Mouse (Mus musculus) lung, postnatal 0 days (tissue): ENCODE results near the gene Coq8a. TPM values are rescaled to one million over a fixed set of nuclear protein-coding genes. Genes with fewer than 3 reads are reported as not detected.

Experiments used
- ATAC-seq: fragments of 200-750 bp; cut with Nextera tagmentation; 2 replicates; pipeline ENCODE4 v1.8.0; 2017; ENCODE audit warnings: moderate library complexity
- DNase-seq: peaks from one replicate; pipeline ENCODE4 v3.0.0-alpha.2; 2016; ENCODE audit warnings: low spot score
- H3K27ac ChIP-seq: fragments of 300-500 bp; sonication (generic); 2 replicates; pipeline ENCODE4 v1.5.1; 2014; ENCODE audit warnings: antibody characterized with exemption, mild to moderate bottlenecking, low read length, mixed read lengths
- H3K27me3 ChIP-seq: fragments of 300-500 bp; sonication (generic); replicated peaks from 2 replicates; pipeline ENCODE4 v1.6.1; 2014; ENCODE audit warnings: low read length, mixed read lengths; ENCODE audit not compliant: insufficient read depth
- H3K36me3 ChIP-seq: fragments of 300-500 bp; sonication (generic); 2 replicates; pipeline ENCODE4 v1.6.1; 2014; ENCODE audit warnings: low read length, mixed read lengths; ENCODE audit not compliant: insufficient read depth
- H3K4me1 ChIP-seq: fragments of 300-500 bp; sonication (generic); 2 replicates; pipeline ENCODE4 v1.6.1; 2014; ENCODE audit warnings: antibody characterized with exemption, low read depth, low read length, mixed read lengths; ENCODE audit not compliant: insufficient read depth
- H3K4me2 ChIP-seq: fragments of 300-500 bp; sonication (generic); replicated peaks from 2 replicates; pipeline ENCODE4 v1.6.1; 2014; ENCODE audit warnings: low read depth, mild to moderate bottlenecking, low read length, moderate library complexity, mixed read lengths
- H3K4me3 ChIP-seq: fragments of 300-500 bp; sonication (generic); 2 replicates; pipeline ENCODE4 v1.5.1; 2014; ENCODE audit warnings: low read depth, low read length
- H3K9ac ChIP-seq: fragments of 300-500 bp; sonication (generic); replicated peaks from 2 replicates; pipeline ENCODE4 v1.6.1; 2014; ENCODE audit warnings: low read depth, mild to moderate bottlenecking
- H3K9me3 ChIP-seq: fragments of 300-500 bp; sonication (generic); 2 replicates; pipeline ENCODE4 v1.6.1; 2016; ENCODE audit warnings: low read length, mixed read lengths
- CTCF ChIP-seq: IDR thresholded peaks from 2 replicates; pipeline ENCODE4 v1.5.1; 2016; ENCODE audit warnings: antibody characterized with exemption, mild to moderate bottlenecking
- EP300 ChIP-seq: IDR thresholded peaks from 2 replicates; pipeline ENCODE4 v1.6.1; 2016; ENCODE audit warnings: antibody characterized with exemption, mild to moderate bottlenecking, control low read depth
- WGBS: fragments of 180-500 bp; shearing (Covaris S2); extraction: QIAGEN DNeasy Blood & Tissue Kit; methylation state at CpG from one replicate; pipeline ENCODE4 v1.1.7; 2014; 5-methylcytosine and 5-hydroxymethylcytosine counted together
- polyA plus RNA-seq: library from polyadenylated mRNA; unstranded; fragments of >200 nt; fragmentation: Nextera tagmentation; extraction: Ambion mirVana; gene quantifications from 2 replicates; pipeline ENCODE4 v1.2.1, GENCODE M21; 2015

Coq8a gene
- polyA plus RNA-seq, 1 experiment from 2014 or later, result 18.6 TPM

DNA sequence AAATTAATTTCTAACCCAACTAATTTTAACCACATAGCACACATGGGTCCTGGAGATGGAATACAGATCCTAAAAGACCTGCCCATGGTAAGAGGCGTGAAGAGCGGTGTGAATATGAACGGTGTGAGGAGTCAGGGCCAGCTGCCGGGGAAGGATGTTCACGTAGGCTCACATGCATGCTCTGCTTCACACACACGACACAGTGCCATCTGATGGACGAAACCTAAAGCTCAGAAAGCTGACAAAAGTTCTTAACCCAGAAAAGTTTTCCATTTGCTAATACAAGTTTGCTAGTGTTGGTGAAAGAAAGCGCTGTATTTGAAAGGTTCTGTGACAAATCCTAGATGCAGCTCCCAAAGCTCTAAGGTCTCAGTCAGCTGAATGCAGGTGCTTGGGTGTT is 48.2 kb downstream of the Coq8a start:
- Histone ChIP-seq H3K9me3 (no peaks in the 10 kb centered on the region), H3K4me3 (no peak overlapping the region), H3K9ac (no peak overlapping the region), H3K27me3 (no peaks in the 10 kb centered on the region), H3K27ac (no peak overlapping the region), H3K4me2 (no peak overlapping the region), H3K4me1 (no peaks in the 10 kb centered on the region), H3K36me3 (no peaks in the 10 kb centered on the region; the same call in 1 of the 2 replicates)
- TF ChIP-seq CTCF (0 out of 2 replicates have a peak, but pooled peaks have one; percentile 26), EP300 (no peak)
- ATAC-seq (no peak), DNase-seq (no peak)
- 77% methylated on average over 8 of the region's 8 CpGs for WGBS

DNA sequence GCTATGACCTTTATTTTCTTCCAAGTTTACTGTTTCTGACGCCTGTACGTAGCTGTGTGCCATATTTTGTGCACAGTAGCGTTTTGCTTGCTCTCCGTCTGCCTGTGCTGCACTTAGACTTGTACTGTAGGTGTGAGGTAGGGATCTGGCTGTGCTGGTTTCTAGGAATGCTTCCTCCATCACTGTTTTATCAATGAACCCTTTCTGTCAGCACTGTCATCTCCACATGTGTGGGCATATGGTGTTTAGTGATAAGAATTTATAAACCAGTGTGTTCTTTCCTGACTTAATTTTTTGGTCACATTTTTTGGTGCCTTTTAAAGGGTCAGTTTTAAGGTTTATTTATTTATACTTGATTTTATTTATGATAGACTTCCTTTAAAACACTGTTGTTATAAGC is 50.8 kb downstream of the Coq8a start:
- TF ChIP-seq CTCF, result no peak
- TF ChIP-seq EP300, result no peak
- H3K4me3 ChIP-seq, result no peak overlapping the region
- no peaks in the 10 kb centered on the region for H3K9me3 ChIP-seq
- H3K27ac ChIP-seq, result no peak overlapping the region
- ATAC-seq (no peak), DNase-seq (no peak)
- 86% methylated on average over 4 of the region's 4 CpGs for WGBS
- H3K36me3 ChIP-seq, result peaks cover 7% of the 10 kb centered on the region; the same call in 1 of the 2 replicates
- no peak overlapping the region for H3K9ac ChIP-seq
- no peaks in the 10 kb centered on the region for H3K4me1 ChIP-seq
- no peak overlapping the region for H3K4me2 ChIP-seq
- no peaks in the 10 kb centered on the region for H3K27me3 ChIP-seq

DNA sequence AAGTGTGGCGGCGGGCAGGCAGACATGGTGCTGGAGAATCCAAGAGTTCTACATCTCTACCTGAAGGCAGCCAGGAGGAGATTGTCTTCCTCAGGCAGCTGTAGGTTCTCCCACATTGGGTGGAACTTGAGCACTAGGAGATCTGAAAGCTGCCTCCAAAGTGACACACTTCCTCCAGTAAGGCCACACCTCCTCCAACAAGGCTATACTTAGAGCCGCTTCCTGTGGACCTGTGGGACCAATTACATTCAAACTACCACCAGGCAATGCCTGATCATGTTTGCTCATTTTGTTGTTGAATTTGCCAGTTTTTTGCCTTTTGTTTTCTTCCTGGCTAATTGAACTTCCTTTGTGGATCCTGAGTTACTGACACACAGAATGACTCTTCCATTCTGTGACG is 51.4 kb downstream of the Coq8a start:
- no peak for DNase-seq
- no peak for ATAC-seq
- TF ChIP-seq EP300, result no peak
- TF ChIP-seq CTCF, result no peak
- H3K36me3 ChIP-seq, result peaks cover 7% of the 10 kb centered on the region; the same call in 1 of the 2 replicates
- H3K4me2 ChIP-seq, result no peak overlapping the region
- H3K4me3 ChIP-seq, result no peak overlapping the region
- no peaks in the 10 kb centered on the region for H3K9me3 ChIP-seq
- 81% methylated on average over 4 of the region's 4 CpGs for WGBS
- no peak overlapping the region for H3K9ac ChIP-seq
- H3K4me1 ChIP-seq, result no peaks in the 10 kb centered on the region
- H3K27me3 ChIP-seq, result no peaks in the 10 kb centered on the region
- H3K27ac ChIP-seq, result no peak overlapping the region

DNA sequence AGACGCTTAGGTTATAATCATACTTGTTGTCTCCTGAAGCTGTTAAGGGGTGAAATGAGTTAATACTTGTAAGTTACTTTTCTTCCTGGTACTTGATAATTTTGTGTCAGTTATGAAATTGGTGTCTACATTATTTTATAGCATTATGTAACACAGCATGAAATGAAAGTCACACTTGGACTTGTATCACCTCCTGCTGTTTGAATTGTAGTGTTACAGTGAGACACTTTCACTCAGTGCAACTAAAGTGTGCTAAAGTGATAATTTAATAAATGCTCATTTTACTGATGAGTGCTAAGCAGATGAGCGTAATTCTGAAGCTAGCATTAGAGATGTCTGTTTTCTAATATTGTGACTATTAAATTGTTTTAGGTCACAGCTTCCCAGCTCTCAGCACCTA is 58.4 kb downstream of the Coq8a start:
- Histone ChIP-seq H3K27me3 (no peaks in the 10 kb centered on the region), H3K4me3 (no peak overlapping the region), H3K27ac (no peak overlapping the region), H3K9me3 (no peaks in the 10 kb centered on the region), H3K4me1 (no peaks in the 10 kb centered on the region), H3K4me2 (no peak overlapping the region), H3K9ac (no peak overlapping the region), H3K36me3 (peaks cover 17% of the 10 kb centered on the region; the same call in 1 of the 2 replicates)
- peak; percentile 46 for TF ChIP-seq CTCF
- no peak for TF ChIP-seq EP300
- DNase-seq, result no peak
- WGBS, result 91% methylated on average over 2 of the region's 2 CpGs
- ATAC-seq, result no peak

DNA sequence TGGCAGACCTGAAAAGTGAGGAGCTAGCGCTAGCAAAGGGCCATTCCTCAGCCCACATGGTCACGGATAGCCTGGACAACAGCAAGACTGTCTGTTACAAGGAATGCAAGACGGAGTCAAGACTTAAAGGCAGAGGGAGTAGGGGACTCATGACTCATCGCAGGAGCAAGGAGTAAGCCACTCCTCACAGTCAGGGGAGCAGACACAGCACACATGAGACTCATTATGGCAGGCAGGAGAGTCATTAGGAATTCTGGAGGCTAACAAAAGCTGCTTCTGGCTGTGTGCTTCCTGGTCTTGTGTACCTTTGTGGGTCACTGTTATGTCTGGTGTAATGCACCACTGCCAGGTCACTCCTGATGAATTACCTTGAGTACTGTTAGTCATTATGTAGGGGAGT is 60.2 kb downstream of the Coq8a start:
- 88% methylated on average over 4 of the region's 4 CpGs for WGBS
- Histone ChIP-seq H3K4me1 (no peaks in the 10 kb centered on the region), H3K4me2 (no peak overlapping the region), H3K9ac (no peak overlapping the region), H3K4me3 (no peak overlapping the region), H3K36me3 (peaks cover 11% of the 10 kb centered on the region; the same call in 1 of the 2 replicates), H3K9me3 (no peaks in the 10 kb centered on the region), H3K27ac (no peak overlapping the region), H3K27me3 (no peaks in the 10 kb centered on the region)
- ATAC-seq (no peak), DNase-seq (no peak)
- TF ChIP-seq EP300 (no peak), CTCF (no peak)

DNA sequence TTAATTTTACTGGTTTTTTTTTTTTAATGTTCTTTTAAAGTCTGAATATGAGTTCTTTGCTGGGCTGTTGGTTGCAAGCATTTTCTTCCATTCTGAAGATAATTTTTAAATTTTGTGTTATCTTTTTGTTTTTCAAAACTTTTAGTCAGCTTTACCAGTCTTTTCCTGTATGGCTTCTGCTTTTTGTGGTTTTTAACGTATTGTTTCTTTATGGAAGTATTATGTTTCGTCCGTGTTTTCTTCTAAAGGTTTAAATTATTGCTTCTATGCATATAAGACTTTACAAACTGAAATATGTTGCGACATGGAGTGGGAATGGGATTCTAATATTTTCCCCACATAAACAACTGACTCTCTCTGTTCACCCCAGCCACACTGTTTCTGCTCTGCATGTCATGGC is 67.2 kb downstream of the Coq8a start:
- no peaks in the 10 kb centered on the region for H3K9me3 ChIP-seq
- WGBS, result 88% methylated on average over 4 of the region's 4 CpGs
- TF ChIP-seq EP300 (no peak), CTCF (no peak)
- no peak overlapping the region for H3K27ac ChIP-seq
- no peak overlapping the region for H3K4me2 ChIP-seq
- H3K27me3 ChIP-seq, result no peaks in the 10 kb centered on the region
- ATAC-seq (no peak), DNase-seq (no peak)
- peaks cover 10% of the 10 kb centered on the region; the same call in 1 of the 2 replicates for H3K36me3 ChIP-seq
- no peak overlapping the region for H3K9ac ChIP-seq
- H3K4me3 ChIP-seq, result no peak overlapping the region
- no peaks in the 10 kb centered on the region for H3K4me1 ChIP-seq

DNA sequence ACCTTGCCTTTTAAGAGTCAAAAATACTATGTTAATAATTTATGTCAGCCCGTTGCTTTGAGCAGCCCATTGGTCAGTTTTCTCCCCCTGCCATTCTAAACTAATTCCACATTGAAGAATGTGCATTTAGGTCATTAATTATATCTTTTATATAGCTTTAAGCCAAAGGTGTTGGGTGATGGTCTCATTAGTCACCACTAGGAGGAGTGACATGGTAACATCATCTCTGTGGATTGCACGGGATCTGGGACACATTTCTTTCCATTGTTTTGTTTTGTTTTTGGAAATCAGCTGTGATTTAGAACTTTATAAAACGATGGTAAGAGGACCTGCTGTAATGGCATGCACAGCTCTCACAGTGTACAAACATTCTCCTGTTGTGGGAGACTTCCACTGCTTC is 68.0 kb downstream of the Coq8a start:
- Histone ChIP-seq H3K4me1 (no peaks in the 10 kb centered on the region), H3K4me2 (no peak overlapping the region), H3K4me3 (no peak overlapping the region), H3K9me3 (no peaks in the 10 kb centered on the region), H3K27ac (no peak overlapping the region), H3K9ac (no peak overlapping the region), H3K36me3 (0 out of 2 replicates have a peak, but pooled peaks cover 3% of the 10 kb centered on the region), H3K27me3 (no peaks in the 10 kb centered on the region)
- 44% methylated on average over 3 of the region's 3 CpGs for WGBS
- DNase-seq (no peak), ATAC-seq (no peak)
- TF ChIP-seq EP300 (no peak), CTCF (peak; percentile 51)
